Mouse (Mus musculus): ENCODE measurements around the gene Cacna1f.

Cacna1f gene

GRCm38 (mm10) chrX:7678986-7679385 lies 72.1 kb downstream of the Cacna1f start:
- DNase-seq: no peak

GRCm38 (mm10) chrX:7679405-7680056 lies 72.6 kb downstream of the Cacna1f start:
- peak; percentile 85 for DNase-seq

GRCm38 (mm10) chrX:7680057-7680412 lies 73.2 kb downstream of the Cacna1f start:
- DNase-seq: no peak

- no peak for DNase-seq
Measured at GRCm38 (mm10) chrX:7680864-7681263, 74.0 kb downstream of the Cacna1f start, which contains the start of gene Magix. Magix (minus strand) TSS chrX:7681251.
